Mouse (Mus musculus) kidney, postnatal 10 days (tissue): ENCODE measurements at regions not wholly inside any gene's neighbourhood (a gene's known extent, or its start where the extent isn't known, plus 50 kb on each side); places are given as distances from the start of the nearest gene placed in this dataset.
"Not testable (repeated sequence)": the region's sequence is repeated elsewhere in the genome, so short reads cannot be mapped to it uniquely, and the experiment has no call there.

Source experiments
- DNase-seq: peaks from one replicate; pipeline ENCODE4 v3.0.0; 2021; ENCODE audit warnings: mixed read lengths

DNA sequence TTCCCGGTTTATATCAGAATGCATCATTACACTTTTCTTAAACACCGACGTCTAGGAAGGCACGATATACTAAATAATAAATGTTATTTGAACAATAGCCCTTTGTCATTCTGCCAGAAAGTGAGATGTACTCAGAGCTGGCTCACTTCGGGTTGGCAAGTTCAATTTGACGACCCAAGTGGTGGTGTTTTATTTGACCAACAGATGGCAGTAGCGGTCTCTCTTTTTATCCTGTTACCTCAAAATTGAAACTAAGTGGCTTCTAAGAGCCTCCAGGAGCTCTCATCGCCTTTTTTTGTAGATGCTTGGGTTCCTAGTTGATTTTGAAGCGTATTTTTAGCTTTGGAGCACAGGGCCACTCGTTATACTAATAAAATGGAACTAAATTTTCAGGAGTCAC, 66.7 kb upstream of the Chmp2b start:
- peak; percentile 70 for DNase-seq

DNA sequence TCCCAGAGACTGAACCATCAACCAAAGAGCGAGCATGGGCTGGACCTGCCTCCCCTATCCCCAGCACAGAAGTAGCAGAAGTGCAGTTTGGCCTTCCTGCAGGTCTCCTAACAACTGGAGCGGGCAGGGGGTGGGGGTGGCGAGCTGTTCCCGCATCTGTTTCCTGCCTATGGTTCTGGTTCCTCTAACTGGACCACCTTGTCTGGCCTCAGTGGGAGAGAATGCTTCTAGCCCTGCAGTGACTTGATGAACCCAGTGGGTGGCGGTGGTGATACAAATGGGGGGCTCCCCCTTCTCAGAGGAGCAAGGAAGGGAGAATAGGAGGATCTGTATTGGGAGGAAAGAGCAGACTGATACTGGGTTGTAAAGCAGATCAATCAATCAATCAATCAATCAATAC, 69.2 kb upstream of the Chmp2b start:
- no peak for DNase-seq

DNA sequence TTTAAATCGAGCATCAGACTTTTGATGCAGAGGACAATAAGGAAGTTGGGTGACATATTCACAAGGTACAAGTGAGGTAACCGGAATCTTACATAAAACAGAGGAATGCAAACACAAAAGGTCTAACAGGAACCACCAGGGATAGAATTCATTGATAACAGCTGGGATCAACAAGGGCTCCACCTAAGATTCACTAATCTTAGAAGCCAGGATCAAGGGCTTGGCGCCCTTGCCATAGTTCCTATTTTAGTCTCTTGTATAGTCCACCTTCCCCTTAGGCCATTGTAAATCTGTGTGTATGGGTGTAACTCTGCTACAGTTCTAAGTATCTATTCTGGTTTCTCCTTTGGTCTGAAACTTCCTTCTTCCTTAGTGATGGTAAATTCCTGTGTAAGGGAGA, 84.2 kb upstream of the Chmp2b start:
- not testable (repeated sequence) for DNase-seq

DNA sequence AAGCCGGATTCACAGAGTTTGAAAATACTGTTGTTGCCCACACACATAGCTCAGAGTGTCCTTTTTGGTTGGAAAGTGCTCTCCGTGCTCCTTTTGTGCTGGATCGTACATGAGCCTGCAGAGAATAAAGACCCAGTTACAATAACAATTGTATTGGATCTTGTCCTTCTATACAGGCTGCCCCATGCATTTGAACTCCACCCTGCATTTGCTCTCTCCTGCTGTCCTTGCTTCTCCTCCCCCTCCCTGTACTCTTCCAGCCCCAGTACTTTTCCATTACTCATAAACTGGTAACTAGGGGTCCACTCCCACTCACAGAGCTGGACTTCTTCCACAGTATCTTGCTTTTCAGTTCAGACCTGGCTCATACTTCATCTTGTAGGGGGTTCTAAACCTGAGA, 86.5 kb upstream of the Chmp2b start:
- no peak for DNase-seq

DNA sequence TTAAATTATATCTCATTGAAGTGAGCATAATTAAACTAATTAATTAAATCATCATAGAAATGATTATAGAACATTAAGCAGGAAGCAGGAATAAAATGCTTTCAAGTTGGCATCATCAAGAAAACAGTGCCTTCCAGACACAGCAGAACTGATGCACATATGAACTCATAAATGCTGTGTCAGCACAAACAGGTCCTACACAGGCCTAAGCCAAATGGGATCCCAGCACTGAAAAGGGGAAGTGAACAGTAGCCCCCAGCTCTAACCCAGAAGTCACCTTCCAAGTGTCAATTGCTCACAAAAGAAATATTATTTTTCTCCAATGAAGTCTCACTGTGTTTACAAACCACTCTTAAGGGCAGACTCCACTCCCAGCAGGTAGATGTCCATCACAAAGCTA, 93.0 kb upstream of the Chmp2b start:
- DNase-seq, result no peak

DNA sequence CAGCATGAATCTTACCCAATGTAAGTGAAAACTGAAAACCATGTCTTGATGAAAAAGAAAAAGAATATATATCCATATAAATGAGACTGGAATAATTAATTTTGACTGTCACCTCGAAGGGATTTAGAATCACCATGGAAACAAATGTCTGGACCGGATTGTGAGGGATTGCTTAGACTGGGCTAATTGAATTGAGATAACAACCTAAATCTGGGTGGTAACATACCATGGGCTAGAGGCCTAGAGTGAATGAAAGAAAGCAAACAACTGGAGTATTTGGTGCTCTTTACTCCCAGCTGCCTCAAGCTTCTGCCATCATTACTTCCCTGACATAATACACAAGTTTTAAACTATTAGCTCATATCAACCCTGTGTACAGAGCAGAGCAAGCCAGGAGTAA, 95.3 kb upstream of the Chmp2b start:
- no peak for DNase-seq

DNA sequence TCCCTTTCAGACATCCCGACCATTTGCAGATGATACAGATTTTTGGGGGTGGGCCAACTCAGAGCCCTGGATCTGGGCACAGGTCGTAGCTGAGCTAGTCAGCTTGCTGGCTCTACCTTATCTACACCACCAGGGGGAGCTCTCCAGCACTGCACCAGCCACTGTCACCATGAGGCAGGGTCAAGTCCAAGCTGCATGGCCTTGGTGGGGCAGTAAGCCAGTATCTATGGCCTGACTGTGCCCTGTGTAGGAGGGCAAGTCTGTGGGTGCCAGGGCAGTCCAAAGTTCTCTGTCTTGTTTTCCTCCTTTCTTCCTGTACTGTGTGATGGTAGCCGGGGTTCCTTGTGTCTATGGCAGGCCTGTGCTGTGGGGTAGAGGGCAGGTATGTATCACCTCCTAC, 102.3 kb upstream of the Chmp2b start:
- DNase-seq, result peak; percentile 48

DNA sequence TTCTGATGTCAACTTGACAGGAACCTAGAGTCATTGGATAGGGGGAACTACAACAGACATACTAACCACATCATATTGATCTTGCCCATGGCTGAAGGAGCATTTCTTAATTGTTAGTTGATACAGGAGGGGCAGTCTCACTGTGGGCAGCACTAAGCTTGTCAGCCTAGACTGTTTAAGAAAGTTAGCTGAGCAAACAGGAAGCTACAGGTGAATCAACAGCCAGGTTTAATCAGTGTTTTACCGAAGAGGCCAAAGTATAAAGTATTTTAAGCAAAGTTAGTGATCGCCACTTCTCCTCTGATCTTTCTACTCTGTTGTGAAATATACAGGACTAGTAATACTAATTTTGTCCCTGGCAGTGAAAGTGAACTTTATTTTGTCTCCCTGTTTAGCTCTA, 109.6 kb upstream of the Chmp2b start:
- DNase-seq, result no peak

DNA sequence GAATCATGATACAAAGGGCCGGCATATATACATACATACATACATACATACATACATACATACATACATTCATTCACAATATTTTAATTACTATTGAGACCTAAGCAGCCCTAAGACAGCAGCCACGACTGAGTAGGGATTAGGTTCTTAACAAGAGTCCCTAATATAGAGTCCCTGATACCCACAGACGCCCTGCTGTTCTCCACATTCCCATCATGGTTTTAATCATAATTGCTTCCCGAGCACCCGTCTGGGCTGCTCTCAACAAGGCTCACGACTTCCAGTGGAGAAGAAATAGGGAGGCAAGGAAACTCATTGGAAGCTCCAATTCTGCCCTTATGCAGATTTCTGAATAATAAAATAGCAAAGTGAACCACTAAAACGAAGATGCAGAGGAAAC, 120.6 kb upstream of the Chmp2b start:
- DNase-seq, result no peak

DNA sequence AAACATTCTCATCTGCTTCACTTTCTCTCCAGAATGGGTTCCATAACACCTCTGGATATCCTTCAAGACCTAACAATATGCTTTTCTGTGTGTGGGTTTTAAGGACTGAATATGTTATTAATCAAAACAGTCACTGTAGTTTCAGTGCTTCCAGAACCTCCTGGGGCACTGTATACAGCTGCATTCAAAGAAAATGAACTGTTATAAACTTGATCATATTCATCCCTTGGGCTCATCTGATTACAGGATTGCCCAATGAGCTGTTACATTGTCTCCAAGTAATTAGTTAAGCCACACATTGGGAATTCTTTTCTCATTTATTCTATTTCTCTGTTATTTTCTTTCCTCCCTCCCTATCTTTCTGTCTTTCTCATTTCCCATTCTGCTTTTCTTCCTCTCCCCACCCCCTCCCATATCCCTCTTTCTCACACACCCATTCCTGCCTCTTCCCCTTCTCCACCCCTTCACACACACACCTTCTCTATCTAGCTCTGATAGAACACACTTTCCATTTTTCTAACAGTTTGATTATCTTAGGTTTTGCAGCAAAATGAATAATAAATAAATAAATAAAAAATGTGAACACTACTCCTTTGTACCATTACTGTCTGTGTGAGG, 121.3 kb upstream of the Chmp2b start:
- DNase-seq, result no peak

DNA sequence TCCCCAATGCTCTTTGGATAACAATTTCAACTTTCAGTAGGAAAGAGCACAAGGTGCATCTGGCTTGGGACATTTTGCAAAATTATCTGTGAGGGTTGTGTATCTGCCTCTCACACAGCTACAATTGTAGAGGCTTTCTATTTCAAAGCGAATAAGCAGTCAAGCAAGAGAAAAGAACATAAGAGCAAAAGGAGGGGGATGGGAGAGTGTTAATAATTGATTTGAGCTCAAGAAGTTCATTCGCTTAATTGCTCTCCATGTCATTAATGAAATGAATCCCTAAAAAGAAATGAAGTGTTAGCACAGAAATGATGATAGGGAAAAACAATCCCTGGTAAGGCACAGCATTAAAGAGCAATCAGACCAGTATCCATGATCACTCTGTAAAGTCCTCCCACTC, 121.4 kb upstream of the Vgll3 start:
- no peak for DNase-seq

DNA sequence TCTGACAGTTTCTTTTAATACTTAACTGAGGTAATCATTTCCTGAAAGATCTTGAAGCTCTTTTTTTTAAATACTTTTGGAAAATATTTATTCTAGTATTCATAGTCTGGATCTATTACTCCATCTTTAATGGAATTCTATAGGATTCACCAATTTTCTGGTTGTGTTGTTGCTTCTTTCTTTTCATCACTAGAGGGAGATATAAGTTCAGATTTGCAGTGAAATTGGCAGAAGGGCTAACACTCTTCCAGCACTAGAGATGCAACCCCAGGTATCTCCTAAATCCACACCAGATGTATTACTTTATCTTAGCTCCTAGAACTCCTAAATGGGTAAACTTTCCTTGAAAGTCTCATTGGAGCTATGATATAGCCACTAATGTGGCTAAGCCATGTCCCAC, 99.4 kb upstream of the Vgll3 start:
- DNase-seq, result no peak

DNA sequence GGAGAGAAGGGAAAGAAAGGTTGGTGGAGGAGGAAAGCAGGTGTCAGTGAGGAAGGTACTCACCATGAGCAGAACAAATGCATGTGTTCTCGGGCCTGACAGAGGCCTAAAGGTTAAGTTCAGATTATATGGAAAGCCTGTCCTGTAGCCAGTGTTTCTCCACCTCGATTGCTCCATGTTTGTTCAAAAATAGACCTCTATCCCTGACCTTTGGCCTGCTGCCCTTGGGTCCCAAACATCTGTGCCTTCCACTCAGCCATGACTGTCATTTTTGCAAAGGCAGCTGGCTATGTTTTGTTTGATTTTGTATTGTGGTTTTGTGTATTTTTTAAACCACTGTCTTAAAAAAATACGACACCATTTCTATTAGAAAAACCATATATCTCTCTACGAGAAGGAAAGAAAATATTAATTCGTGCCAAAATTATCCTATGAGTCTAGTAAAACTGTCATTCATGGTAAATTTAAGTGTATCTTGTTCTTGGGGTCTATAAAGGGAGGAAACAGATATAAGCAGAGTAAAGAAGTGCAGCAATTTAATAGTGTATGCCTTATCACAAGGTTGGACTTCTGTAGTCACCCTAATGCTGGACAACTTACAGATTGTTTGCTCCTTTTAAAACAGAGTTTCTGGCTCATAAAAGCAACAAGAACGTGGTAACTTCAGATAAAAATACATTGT, 96.1 kb upstream of the Vgll3 start:
- DNase-seq, result peak; percentile 8

DNA sequence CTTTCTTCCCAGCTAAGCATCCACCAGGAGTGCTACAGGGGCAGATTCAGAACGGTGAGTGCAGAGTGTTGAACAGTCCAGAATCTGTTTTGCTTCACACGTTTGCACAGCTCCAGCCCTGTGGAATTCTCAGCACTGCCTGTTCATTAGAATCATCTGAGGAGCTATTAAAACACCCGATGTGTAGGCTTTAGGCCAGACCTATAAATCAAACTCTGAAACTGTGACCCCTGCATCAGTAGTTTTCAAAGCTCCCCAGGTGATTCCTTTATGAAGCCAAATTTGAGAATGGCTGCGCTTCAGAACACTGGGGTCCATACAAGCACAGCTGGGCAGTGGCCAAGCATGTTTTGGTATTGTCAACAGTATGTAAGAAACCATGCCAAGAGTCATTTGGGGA, 94.1 kb upstream of the Vgll3 start:
- DNase-seq, result no peak

DNA sequence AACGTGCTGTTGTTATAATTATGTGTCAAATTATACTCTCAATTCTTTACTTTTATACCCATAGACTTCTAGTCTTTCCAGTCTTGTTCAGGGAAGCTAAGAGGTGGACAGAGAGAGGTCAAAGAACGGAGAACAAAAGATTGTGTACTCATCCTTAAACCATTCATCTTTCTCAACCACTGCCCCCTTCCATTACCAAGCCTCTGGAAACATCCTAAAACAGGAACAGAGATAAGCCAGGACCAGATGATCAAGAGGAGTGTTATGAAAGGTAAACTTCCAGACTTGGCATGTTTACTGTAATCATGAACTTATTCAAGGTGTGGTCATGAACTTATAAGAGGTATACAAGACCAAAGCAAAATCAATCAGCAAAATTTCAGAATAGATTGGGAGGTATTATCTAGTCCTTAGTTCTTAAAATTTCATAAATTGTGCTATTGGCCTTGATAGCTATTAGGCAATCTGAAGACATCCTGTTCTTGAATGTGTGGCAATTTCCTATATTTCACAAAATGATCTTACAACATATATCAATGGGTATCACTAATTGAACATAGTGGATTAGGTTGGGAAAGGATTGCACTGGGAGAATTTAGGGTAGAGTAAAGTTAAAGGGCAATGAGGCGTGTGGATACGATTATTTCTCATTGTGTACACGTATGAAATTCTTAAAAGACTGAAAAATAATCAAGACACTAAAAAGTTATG, 89.3 kb upstream of the Vgll3 start:
- no peak for DNase-seq

DNA sequence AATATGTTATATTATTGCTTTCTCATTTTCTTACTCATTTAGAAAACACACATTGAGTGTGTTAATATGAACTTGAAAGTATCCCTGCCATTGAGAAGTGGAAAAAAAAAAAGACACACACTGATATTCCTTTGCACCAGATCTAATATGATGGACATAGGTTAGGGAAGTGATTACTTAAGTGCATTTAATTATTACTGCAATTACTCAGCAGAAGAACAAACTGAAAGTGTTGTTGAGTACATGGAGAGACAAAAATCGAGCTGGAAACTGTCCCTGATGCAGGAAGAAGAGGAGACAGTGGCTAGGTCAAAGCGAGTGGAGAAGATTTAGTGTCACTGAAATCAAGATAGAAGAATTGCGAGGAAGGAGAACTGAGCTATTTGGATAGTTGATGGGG, 88.8 kb upstream of the Vgll3 start:
- DNase-seq, result no peak

DNA sequence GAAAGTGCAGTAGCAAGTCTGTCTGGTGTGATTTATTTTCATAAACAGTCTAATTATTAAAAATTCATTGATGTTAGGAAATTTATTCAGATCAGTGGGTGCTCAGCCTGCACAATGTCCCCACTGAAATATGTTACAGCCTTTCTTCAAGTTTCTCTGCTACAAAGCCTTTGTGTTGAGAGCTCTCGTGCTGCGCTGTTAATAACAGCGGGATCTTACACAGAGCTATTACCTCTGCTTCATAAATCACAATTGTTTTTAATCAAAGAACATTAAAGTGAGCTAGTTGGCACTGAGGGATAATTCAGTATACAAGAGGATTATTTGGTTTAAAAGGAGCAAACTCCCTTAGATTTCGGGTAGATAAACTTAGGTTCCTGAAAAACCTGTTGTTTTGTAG, 85.7 kb upstream of the Vgll3 start:
- no peak for DNase-seq

DNA sequence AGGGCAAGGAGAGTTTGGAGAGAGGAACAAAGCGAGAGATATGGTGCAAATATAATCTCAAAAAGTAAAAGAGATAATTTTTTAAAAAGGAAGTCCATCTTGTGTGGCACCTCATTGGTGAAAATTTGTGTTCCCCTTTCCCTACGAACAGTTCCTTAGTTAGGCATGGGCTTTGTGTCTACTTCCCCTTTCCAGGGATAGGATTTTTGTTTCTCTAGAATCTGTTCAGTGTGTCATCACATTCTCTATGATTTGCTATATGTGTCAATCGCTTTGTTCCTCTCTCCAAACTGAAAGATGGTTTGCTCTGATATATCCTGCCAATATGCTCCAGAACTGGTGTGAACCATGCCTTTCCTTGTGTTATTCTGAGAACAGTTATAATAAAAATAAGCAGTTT, 75.4 kb upstream of the Vgll3 start:
- no peak for DNase-seq

DNA sequence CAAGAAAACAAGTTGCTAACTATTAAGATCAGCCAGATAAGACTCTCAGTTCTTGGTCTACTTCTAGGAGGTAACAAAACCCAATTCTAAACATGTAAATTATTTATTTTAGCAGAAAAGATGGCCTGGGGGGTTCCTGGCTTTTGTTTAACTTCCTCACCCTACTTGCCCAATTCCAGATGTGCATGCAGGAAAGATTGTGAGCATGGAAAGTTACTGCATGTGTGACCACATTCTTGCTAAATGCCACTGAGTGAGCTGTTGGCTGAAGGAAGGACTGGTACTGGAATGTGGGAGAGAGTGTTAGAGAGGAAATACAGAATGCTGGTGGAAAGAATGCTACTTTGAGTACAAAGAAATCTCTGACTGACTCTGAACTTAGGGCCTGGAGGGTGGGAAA, 72.1 kb upstream of the Vgll3 start:
- no peak for DNase-seq

DNA sequence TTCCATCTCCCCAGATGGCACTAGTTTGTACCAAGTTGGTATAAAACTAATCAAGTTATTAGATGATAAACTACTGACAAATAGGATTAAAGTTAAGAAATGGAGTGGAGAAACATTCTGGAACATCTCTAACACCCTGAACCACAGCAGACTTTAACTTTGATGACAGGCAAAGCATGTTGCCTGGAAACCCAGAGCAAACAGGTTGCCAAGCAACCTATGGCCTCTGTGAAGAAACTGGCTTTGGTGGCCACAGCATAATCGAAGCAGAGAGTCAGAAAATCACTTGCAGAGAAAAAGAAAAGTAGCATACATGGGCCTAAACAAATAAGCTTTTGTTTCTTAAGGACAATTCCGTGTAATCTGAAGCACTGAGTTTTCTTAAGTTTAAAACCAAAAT, 59.4 kb upstream of the Vgll3 start:
- no peak for DNase-seq
